Mouse (Mus musculus) liver, embryonic 16.5 days (tissue): ENCODE measurements around the gene Ago4. TPM values are rescaled to one million over a fixed set of nuclear protein-coding genes. Genes with fewer than 3 reads are reported as not detected.

ENCODE experiments used
- ATAC-seq: fragments of 200-750 bp; cut with Nextera tagmentation; 2 replicates; pipeline ENCODE4 v1.8.0; 2017; ENCODE audit warnings: low read depth, mild to moderate bottlenecking, moderate number of reproducible peaks, moderate library complexity
- H3K27ac ChIP-seq: fragments of 300-500 bp; sonication (generic); 2 replicates; pipeline ENCODE4 v1.5.1; 2014; ENCODE audit warnings: mild to moderate bottlenecking, low read length
- H3K27me3 ChIP-seq: fragments of 300-500 bp; sonication (generic); 2 replicates; pipeline ENCODE4 v1.6.1; 2014; ENCODE audit warnings: low read depth, low read length, mixed read lengths; ENCODE audit not compliant: control insufficient read depth, insufficient read depth
- H3K36me3 ChIP-seq: fragments of 300-500 bp; sonication (generic); 2 replicates; pipeline ENCODE4 v1.6.1; 2014; ENCODE audit warnings: mild to moderate bottlenecking; ENCODE audit not compliant: control insufficient read depth, insufficient read depth
- H3K4me1 ChIP-seq: fragments of 300-500 bp; sonication (generic); 2 replicates; pipeline ENCODE4 v1.6.1; 2014; ENCODE audit warnings: low read depth, low read length, mixed read lengths; ENCODE audit not compliant: control insufficient read depth
- H3K4me2 ChIP-seq: fragments of 300-500 bp; sonication (generic); 2 replicates; pipeline ENCODE4 v1.6.1; 2014; ENCODE audit warnings: low read depth, low read length, mixed read lengths
- H3K4me3 ChIP-seq: fragments of 300-500 bp; sonication (generic); 2 replicates; pipeline ENCODE4 v1.5.1; 2014; ENCODE audit warnings: low read depth, mild to moderate bottlenecking, low read length
- H3K9ac ChIP-seq: fragments of 300-500 bp; sonication (generic); 2 replicates; pipeline ENCODE4 v1.6.1; 2014; ENCODE audit warnings: low read depth, low read length
- H3K9me3 ChIP-seq: fragments of 300-500 bp; sonication (generic); replicated peaks from 2 replicates; pipeline ENCODE4 v1.6.1; 2016; ENCODE audit warnings: low read length; ENCODE audit not compliant: control insufficient read depth
- WGBS: fragments of 180-500 bp; shearing (Covaris S2); extraction: QIAGEN DNeasy Blood & Tissue Kit; methylation state at CpG from one replicate; pipeline ENCODE4 v1.1.7; 2014; ENCODE audit not compliant: insufficient replicate concordance; 5-methylcytosine and 5-hydroxymethylcytosine counted together
- polyA plus RNA-seq: library from polyadenylated mRNA; unstranded; fragments of >200 nt; fragmentation: Nextera tagmentation; extraction: Ambion mirVana; gene quantifications from 2 replicates; pipeline ENCODE4 v1.2.1, GENCODE M21; 2015

Gene Ago4
- polyA plus RNA-seq, 1 experiment from 2014 or later: 0.22 TPM

DNA sequence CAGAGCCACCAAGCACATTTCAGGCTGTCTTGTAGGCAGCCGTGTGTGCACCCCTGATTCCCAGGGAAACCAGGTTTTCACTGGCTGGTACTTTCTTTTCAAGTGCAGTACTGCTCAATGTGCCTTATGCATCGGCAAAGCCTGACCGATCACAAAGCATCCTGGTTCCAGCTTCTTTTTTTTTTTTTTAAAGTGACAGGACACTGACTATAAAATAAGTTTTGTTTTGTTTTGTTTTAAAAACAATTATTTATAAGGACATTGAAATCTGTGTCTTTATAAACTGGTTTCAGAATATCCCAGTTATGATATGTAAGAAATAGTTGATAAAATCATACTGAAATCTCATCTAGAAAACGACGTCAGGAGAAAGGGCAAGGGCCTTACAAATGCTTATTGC, 41.3 kb downstream of the Ago4 start:
- H3K4me1 ChIP-seq: no peaks in the 10 kb centered on the region
- no peaks in the 10 kb centered on the region for H3K9me3 ChIP-seq
- no peak overlapping the region for H3K4me3 ChIP-seq
- WGBS: 60% methylated on average over 5 of the region's 5 CpGs
- no peak overlapping the region for H3K4me2 ChIP-seq
- H3K27me3 ChIP-seq: no peaks in the 10 kb centered on the region
- H3K36me3 ChIP-seq: no peaks in the 10 kb centered on the region
- no peak overlapping the region for H3K27ac ChIP-seq
- no peak overlapping the region for H3K9ac ChIP-seq
- ATAC-seq: no peak

- Histone ChIP-seq H3K9me3 (no peaks in the 10 kb centered on the region), H3K27ac (no peak overlapping the region), H3K36me3 (no peaks in the 10 kb centered on the region), H3K4me3 (no peak overlapping the region), H3K4me1 (no peaks in the 10 kb centered on the region), H3K27me3 (no peaks in the 10 kb centered on the region), H3K4me2 (no peak overlapping the region), H3K9ac (no peak overlapping the region)
- 70% methylated on average over 12 of the region's 12 CpGs for WGBS
- no peak for ATAC-seq
Observed at GRCm38 (mm10) chr4:126490726-126491125, 42.5 kb downstream of the Ago4 start.

- Histone ChIP-seq H3K4me3 (no peak overlapping the region), H3K4me1 (no peaks in the 10 kb centered on the region), H3K36me3 (no peaks in the 10 kb centered on the region), H3K4me2 (no peak overlapping the region), H3K27ac (no peak overlapping the region), H3K27me3 (no peaks in the 10 kb centered on the region), H3K9ac (no peak overlapping the region), H3K9me3 (no peaks in the 10 kb centered on the region)
- no peak for ATAC-seq
- WGBS: 54% methylated on average over 5 of the region's 5 CpGs
Observed at GRCm38 (mm10) chr4:126489811-126490210, 43.5 kb downstream of the Ago4 start.

GRCm38 (mm10) chr4:126486217-126486616, 47.1 kb downstream of the Ago4 start:
- 48% methylated on average over 1 of the region's 1 CpGs for WGBS
- no peak for ATAC-seq
- Histone ChIP-seq H3K4me3 (no peak overlapping the region), H3K27me3 (no peaks in the 10 kb centered on the region), H3K4me2 (no peak overlapping the region), H3K9ac (no peak overlapping the region), H3K36me3 (no peaks in the 10 kb centered on the region), H3K27ac (no peak overlapping the region), H3K4me1 (no peaks in the 10 kb centered on the region), H3K9me3 (no peaks in the 10 kb centered on the region)

GRCm38 (mm10) chr4:126485065-126485464, 48.2 kb downstream of the Ago4 start:
- H3K27me3 ChIP-seq: no peaks in the 10 kb centered on the region
- WGBS: 22% methylated on average over 2 of the region's 2 CpGs
- H3K27ac ChIP-seq: no peak overlapping the region
- H3K4me1 ChIP-seq: no peaks in the 10 kb centered on the region
- no peak overlapping the region for H3K4me2 ChIP-seq
- no peak for ATAC-seq
- no peak overlapping the region for H3K4me3 ChIP-seq
- H3K9me3 ChIP-seq: no peaks in the 10 kb centered on the region
- no peak overlapping the region for H3K9ac ChIP-seq
- no peaks in the 10 kb centered on the region for H3K36me3 ChIP-seq

DNA sequence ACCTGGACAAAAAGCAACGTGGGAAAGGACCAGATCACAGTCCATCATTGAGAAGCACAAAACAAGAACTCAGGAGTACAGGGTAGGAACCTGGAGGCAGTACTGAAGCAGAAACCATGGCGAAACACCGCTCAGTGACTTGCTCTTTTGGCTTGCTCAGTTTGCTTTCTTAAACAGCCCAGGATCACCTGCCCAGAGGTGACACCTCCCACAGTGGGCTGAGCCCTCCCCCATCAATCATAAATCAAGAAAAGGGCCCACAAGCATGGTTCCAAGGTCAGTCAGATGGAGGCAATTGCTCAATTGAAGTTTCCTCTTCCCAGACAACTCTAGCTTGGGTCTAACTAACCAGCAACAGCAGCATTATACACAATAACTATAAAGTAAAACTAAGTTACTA, 49.4 kb downstream of the Ago4 start:
- Histone ChIP-seq H3K27me3 (no peaks in the 10 kb centered on the region), H3K27ac (no peak overlapping the region), H3K4me1 (no peaks in the 10 kb centered on the region), H3K9ac (no peak overlapping the region), H3K36me3 (no peaks in the 10 kb centered on the region), H3K4me3 (no peak overlapping the region), H3K4me2 (no peak overlapping the region), H3K9me3 (no peaks in the 10 kb centered on the region)
- WGBS: 66% methylated on average over 3 of the region's 3 CpGs
- no peak for ATAC-seq

- Histone ChIP-seq H3K27ac (no peak overlapping the region), H3K4me2 (no peak overlapping the region), H3K4me1 (no peaks in the 10 kb centered on the region), H3K9ac (no peak overlapping the region), H3K27me3 (no peaks in the 10 kb centered on the region), H3K9me3 (no peaks in the 10 kb centered on the region), H3K4me3 (no peak overlapping the region), H3K36me3 (no peaks in the 10 kb centered on the region)
- WGBS: 69% methylated on average over 12 of the region's 12 CpGs
- no peak for ATAC-seq
Observed at GRCm38 (mm10) chr4:126482951-126483350, 50.3 kb downstream of the Ago4 start.

DNA sequence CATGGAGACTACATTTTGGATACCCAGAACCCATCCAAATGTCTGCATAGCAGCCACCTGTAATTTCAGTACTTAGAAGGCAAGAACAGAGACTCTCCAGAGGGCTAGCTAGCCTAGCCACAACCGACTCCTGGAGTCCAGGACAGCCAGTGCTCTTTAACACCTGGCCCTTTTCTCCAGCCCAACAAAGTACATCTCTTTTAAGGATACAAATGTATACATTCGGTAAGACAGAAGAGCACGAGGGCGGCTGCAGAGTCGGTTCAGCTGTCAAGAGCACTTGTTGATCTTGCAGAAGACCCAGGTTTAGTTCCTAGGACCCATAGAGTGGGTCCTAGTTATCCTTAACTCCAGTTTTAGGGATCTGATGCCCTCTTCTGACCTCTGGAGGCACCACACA, 51.8 kb downstream of the Ago4 start:
- no peaks in the 10 kb centered on the region for H3K27me3 ChIP-seq
- H3K9me3 ChIP-seq: no peaks in the 10 kb centered on the region
- no peak for ATAC-seq
- H3K27ac ChIP-seq: no peak overlapping the region
- H3K9ac ChIP-seq: no peak overlapping the region
- no peak overlapping the region for H3K4me2 ChIP-seq
- no peaks in the 10 kb centered on the region for H3K4me1 ChIP-seq
- no peak overlapping the region for H3K4me3 ChIP-seq
- 66% methylated on average over 5 of the region's 5 CpGs for WGBS
- no peaks in the 10 kb centered on the region for H3K36me3 ChIP-seq

DNA sequence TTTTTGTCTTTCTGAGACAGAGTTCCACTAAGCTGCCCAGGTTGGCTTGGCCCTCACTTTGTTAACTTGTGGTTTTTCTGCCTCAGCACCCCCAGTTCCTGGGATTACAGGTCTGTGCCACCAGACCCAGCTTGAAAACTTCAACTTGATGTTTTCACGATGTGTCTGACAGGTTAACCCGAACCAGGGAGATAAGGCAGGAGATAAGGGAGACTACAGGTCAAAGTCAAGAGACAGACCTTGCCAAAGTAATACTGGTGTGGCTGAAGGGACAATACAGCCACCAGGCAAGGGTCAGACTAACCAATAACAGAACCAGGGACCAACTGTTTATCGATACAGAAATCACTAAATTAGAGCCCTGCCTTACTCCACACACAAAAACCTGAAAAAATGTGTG, 53.0 kb downstream of the Ago4 start:
- H3K9ac ChIP-seq: no peak overlapping the region
- no peak overlapping the region for H3K4me3 ChIP-seq
- H3K27me3 ChIP-seq: no peaks in the 10 kb centered on the region
- H3K36me3 ChIP-seq: no peaks in the 10 kb centered on the region
- no peak overlapping the region for H3K27ac ChIP-seq
- no peak for ATAC-seq
- 39% methylated on average over 3 of the region's 3 CpGs for WGBS
- H3K4me1 ChIP-seq: no peaks in the 10 kb centered on the region
- H3K4me2 ChIP-seq: no peak overlapping the region
- no peaks in the 10 kb centered on the region for H3K9me3 ChIP-seq

DNA sequence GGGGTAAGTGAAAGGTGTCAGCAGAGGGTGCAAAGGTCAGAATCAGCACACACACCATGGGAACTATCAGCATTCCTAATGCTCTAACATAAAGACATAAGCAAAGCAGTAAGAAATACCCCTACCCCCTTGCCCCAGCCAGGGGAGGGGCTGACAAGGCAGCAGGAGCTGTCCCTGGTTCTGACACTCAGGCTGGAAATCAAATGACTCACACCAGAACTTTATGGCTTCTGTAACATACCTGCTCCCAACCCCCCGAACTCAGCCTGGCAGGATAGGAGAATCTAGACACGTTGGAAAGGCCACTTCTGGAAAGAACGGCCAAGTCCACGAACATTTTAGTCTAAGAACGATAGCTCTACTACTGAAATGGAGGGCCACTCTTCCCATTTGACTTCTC, 60.2 kb downstream of the Ago4 start:
- H3K4me2 ChIP-seq: no peak overlapping the region
- H3K36me3 ChIP-seq: no peaks in the 10 kb centered on the region
- no peak overlapping the region for H3K27ac ChIP-seq
- no peak overlapping the region for H3K9ac ChIP-seq
- H3K27me3 ChIP-seq: no peaks in the 10 kb centered on the region
- peaks cover 4% of the 10 kb centered on the region for H3K4me1 ChIP-seq
- WGBS: 33% methylated on average over 5 of the region's 5 CpGs
- H3K9me3 ChIP-seq: no peaks in the 10 kb centered on the region
- no peak overlapping the region for H3K4me3 ChIP-seq
- ATAC-seq: no peak
